Mouse (Mus musculus) adrenal gland, postnatal 14 days (tissue): ENCODE measurements around the gene Pim1. TPM values are rescaled to one million over a fixed set of nuclear protein-coding genes. Genes with fewer than 3 reads are reported as not detected.

Experiments
- DNase-seq: peaks from one replicate; pipeline ENCODE4 v3.0.0; 2021; ENCODE audit warnings: mixed read lengths
- total RNA-seq: library from RNA; stranded (reverse); gene quantifications from 2 replicates; pipeline ENCODE4 v1.2.3, GENCODE M21; 2021

Pim1 gene
- total RNA-seq, 1 experiment from 2014 or later: 129 TPM

GRCm38 (mm10) chr17:29465405-29466010 is 25.0 kb upstream of the Pim1 start:
- DNase-seq: no peak

GRCm38 (mm10) chr17:29467030-29467429 is 23.5 kb upstream of the Pim1 start:
- no peak for DNase-seq

GRCm38 (mm10) chr17:29473466-29473865 is 17.1 kb upstream of the Pim1 start:
- no peak for DNase-seq

GRCm38 (mm10) chr17:29474036-29474435 is 16.5 kb upstream of the Pim1 start:
- DNase-seq: no peak

DNA sequence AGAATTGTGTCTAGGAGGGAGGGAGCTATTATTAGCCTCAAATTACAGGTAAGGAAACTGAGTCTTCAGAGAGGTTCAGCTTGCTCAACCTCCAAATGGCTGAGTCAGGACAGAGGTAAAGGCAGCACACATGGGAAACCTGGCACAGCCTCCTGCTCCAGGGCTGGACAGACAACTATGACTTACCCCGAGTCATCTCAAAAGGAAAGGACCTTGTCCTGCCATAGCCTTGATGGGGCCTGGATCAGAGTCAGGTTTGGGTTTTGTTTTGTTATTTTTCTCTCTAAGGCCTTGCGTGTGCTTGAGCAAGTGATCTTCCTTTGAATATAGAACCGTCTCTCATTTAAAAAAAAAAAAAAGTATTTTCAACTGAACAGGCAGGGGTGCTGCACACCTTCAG is 15.4 kb upstream of the Pim1 start:
- peak; percentile 72 for DNase-seq

DNA sequence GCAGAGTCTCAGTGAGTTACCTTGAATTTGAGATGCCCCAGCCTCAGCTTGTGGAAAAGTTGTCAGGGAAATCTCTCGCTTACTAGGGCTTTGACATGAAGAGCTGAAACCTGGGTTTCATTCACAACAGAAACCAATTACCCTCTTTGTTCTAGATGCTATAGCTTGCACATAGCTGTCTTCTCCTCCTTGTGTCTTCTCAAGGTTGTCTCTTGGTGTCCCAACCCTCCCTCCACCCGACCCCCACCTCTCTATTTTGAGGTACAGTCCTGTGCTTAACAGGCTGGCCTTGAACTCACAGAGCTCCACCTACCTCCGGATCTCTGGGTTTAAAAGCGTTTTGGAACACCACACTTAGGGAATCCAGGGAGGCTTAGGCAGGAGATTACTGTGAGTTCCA is 14.1 kb upstream of the Pim1 start:
- DNase-seq: no peak

DNA sequence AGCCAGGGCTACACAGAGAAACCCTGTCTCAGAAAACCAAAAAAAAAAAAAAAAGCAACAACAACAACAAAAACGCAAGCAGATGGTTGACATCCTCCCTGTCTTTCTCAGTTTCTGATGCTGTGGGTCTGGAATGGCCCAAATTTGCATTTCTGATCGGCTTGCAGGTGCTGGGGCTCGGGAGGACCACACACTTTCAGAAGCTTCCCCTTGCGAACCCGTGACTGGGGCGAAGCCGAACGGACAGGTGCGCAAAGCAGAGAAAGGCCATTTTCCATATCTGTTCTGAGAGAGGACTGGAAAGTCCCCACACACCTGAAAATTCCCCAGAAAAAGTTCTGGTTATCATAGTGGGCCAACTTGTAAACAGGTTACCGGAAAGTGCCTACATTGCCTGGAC is 13.2 kb upstream of the Pim1 start:
- no peak for DNase-seq

GRCm38 (mm10) chr17:29478271-29478670 is 12.3 kb upstream of the Pim1 start:
- DNase-seq: no peak

GRCm38 (mm10) chr17:29480256-29480655 is 10.3 kb upstream of the Pim1 start:
- no peak for DNase-seq

DNA sequence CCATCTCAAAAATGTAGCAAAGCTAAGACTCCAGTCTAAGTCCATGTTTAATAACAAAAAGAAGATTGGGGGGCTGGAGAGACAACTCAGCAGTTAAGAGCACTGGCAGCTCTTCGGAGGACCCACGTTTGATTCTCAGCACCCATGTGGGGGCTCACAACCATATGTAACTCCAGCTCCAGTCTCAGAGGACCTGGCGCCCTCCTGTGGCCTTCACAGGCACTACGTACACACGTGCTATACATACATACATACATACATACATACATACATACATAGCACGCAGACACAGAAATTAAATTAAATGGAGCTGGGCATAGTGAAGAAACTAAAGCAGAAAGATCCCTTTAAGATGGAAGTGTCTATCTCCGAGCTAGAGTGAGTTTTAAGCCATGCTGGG is 7.9 kb upstream of the Pim1 start:
- no peak for DNase-seq

DNA sequence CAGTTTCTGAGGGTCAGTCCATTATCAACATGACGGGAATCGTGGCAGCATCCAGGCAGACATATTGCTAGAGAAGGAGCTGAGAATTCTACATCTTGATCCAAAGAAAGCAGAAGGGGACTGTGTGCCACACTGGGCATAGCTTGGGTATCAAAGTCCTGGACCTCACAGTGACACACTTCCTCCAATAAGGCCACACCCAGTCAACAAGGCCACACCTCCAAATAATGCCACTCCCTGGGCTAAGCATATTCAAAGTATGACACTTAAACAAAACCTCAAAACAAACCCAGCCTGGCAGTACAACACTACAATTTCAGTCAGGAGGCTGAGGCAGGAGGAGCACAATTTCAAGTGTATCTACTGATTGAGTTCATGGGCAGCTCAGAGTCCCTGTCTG is 7.3 kb upstream of the Pim1 start:
- no peak for DNase-seq

DNA sequence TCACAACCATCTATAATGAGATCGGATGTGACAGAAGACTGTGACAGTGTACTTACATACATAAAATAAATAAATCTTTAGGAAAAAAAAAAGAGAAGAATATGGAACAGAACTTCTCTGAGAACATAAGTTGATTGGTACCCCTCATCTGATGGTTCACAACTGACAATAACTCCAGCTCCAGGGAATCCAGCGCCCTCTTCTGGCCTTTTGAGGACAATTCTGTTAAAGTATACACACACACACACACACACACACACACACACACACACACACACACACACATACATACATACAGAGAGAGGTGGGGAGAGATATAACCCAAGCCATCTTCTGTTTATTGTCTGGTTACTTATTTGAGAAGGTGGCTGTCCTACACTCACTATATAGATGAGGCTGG is 6.1 kb upstream of the Pim1 start:
- DNase-seq: no peak

DNA sequence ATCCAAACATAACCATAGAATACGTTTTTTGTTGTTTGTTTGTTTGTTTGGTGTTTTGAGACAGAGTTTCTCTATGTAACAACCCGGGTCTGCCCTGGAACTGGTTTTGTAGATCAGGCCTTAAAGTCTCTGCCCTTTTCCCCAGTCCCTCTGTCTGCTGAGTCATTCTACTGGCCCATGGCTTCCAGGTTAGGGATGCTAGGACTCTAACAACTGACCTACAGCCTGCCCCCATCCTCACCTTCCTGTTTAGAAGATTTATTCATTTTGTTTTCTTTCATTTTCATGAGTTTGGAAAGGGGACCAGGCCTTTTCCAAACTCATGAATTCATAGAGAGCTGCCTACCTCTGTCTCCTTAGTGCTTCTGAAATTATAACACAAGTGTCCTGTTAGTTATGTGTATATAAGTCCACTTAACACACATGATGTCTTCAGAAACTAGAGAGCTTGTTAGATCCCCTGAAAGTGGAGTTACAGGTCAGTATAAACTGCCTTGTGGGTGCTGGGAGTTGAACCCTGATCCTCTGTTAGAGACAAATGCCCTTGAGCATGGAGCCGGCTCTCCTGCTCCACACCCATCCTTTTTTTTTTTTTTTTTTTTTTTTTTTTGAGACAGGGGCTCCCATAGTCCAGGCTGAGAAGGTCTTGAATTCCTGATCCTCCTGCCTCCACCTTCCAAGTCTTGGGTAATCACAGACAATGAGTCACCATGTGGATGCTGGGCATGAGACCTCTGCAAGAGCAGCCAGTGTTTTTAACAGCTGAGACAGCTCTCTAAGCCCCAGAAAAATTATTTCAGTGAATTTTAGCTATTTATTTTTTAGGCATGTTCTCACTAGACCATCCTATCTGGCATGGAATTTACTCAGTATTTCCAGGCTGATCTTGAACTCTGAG is 5.0 kb upstream of the Pim1 start:
- DNase-seq: no peak

- no peak for DNase-seq
Observed at GRCm38 (mm10) chr17:29488257-29488977, 2.1 kb upstream of the Pim1 start.

GRCm38 (mm10) chr17:29488978-29489970 is 1.3 kb upstream of the Pim1 start:
- DNase-seq: peak; percentile 68

- peak; percentile 100 for DNase-seq
Observed at GRCm38 (mm10) chr17:29489971-29490712, 411 bp upstream of the Pim1 start.

GRCm38 (mm10) chr17:29491591-29492268 is 1.2 kb downstream of the Pim1 start:
- DNase-seq: peak; percentile 86

DNA sequence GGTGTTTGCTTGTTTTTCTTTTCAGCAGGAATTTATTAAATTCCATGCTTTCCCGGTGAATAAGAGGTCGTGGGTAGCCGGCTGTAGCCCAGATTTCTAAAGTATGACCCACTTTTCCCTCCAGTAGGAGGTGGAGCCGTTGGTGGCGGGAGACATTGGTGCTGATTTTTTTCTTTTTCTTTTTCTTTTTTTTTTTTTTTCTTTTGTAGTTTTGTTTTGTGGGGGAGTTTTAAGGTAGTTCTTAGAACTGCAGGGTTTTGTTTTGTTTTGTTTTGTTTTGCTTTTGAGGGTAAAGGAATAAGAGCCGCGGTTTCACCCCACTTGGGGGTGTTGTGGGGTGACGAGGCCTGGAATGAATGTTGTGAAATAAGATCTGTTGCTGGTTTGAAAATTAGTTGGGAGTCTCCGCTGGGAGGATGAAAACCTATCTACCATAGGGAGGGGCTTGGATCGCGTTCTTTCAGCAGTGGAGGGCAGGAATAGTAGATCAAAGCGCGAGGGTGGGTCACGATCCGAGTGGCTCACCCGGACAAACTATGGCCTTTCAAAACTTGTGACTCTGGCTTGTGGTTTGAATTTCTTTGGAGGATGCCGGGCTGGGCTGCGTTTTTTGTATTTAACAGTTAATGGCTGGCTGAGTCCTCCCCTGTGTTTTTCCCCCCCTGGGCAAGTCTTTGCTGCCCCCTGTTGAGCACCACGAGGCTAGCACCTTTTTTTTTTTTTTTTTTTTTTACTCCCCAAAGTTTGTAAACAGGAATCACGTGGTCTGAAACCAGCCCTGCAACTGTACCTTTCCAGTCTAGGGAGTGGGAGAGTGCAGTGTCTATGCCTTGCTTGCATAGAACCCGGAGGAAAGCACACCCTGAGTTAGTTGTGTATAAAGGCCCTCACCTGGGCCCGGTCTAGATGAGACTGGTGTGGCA is 2.0 kb downstream of the Pim1 start:
- DNase-seq: peak; percentile 85

- DNase-seq: no peak
Observed at GRCm38 (mm10) chr17:29493461-29493980, 3.0 kb downstream of the Pim1 start.
